Mouse (Mus musculus) kidney, embryonic 15.5 days (tissue): ENCODE data around the gene Ppp2r3c. TPM values are rescaled to one million over a fixed set of nuclear protein-coding genes. Genes with fewer than 3 reads are reported as not detected.
"Not testable (repeated sequence)": the region's sequence is repeated elsewhere in the genome, so short reads cannot be mapped to it uniquely, and the experiment has no call there.

ENCODE experiments used
- ATAC-seq: fragments of 200-750 bp; cut with Nextera tagmentation; replicated peaks from 2 replicates; pipeline ENCODE4 v1.8.0; 2017; ENCODE audit warnings: moderate TSS enrichment; ENCODE audit not compliant: low FRiP score
- H3K27ac ChIP-seq: fragments of 300-500 bp; sonication (generic); 2 replicates; pipeline ENCODE4 v1.5.1; 2015; ENCODE audit warnings: mild to moderate bottlenecking, inconsistent platforms
- H3K27me3 ChIP-seq: fragments of 300-500 bp; sonication (generic); 2 replicates; pipeline ENCODE4 v1.6.1; 2015; ENCODE audit warnings: inconsistent platforms
- H3K36me3 ChIP-seq: fragments of 300-500 bp; sonication (generic); 2 replicates; pipeline ENCODE4 v1.6.1; 2015; ENCODE audit warnings: inconsistent platforms
- H3K4me1 ChIP-seq: fragments of 300-500 bp; sonication (generic); 2 replicates; pipeline ENCODE4 v1.6.1; 2015; ENCODE audit warnings: inconsistent platforms
- H3K4me2 ChIP-seq: fragments of 300-500 bp; sonication (generic); 2 replicates; pipeline ENCODE4 v1.6.1; 2015; ENCODE audit warnings: moderate library complexity, mild to moderate bottlenecking, inconsistent platforms
- H3K4me3 ChIP-seq: fragments of 300-500 bp; sonication (generic); replicated peaks from 2 replicates; pipeline ENCODE4 v1.5.1; 2015; ENCODE audit warnings: mild to moderate bottlenecking, inconsistent platforms
- H3K9ac ChIP-seq: fragments of 300-500 bp; sonication (generic); 2 replicates; pipeline ENCODE4 v1.6.1; 2015; ENCODE audit warnings: mild to moderate bottlenecking, inconsistent platforms
- H3K9me3 ChIP-seq: fragments of 300-500 bp; sonication (generic); replicated peaks from 2 replicates; pipeline ENCODE4 v1.6.1; 2016; ENCODE audit warnings: inconsistent platforms
- WGBS: fragments of 180-500 bp; shearing (Covaris S2); methylation state at CpG from one replicate; pipeline ENCODE4 v1.1.7; 2015; ENCODE audit warnings: mixed read lengths; 5-methylcytosine and 5-hydroxymethylcytosine counted together
- polyA plus RNA-seq: library from polyadenylated mRNA; unstranded; fragments of >200 nt; fragmentation: Nextera tagmentation; extraction: Ambion mirVana; gene quantifications from 2 replicates; pipeline ENCODE4 v1.2.1, GENCODE M21; 2015

Gene Ppp2r3c
- polyA plus RNA-seq, 1 experiment from 2014 or later = 15.3 TPM

GRCm38 (mm10) chr12:55261950-55262349 lies 40.8 kb downstream of the Ppp2r3c start:
- H3K4me1 ChIP-seq, H3K27me3 ChIP-seq, H3K4me2 ChIP-seq, ATAC-seq, H3K9me3 ChIP-seq, H3K4me3 ChIP-seq, H3K27ac ChIP-seq, H3K9ac ChIP-seq: not testable (repeated sequence)
- peaks cover 22% of the 10 kb centered on the region for H3K36me3 ChIP-seq
- no CpG with 5 or more reads among the region's 8 CpGs for WGBS

DNA sequence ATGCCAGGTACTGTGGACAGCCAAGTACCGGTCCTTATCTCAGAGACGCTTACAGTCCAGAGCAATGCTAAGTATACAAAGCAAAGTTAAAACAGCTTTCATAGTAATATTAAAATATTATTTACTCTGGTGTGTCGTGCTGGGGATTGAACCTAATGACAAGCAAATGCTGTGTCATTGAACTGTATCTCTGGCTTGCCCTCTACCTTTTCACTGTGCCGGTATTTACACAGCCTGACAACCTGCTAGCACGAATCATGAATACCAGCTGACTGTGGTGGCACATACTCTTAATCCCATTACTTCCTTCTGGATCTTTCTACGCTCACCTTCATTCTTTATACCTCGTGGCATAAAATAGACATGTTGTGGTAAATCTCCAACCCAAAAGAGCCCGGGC lies 60.6 kb downstream of the Ppp2r3c start:
- not testable (repeated sequence) for H3K4me2 ChIP-seq, H3K27me3 ChIP-seq, H3K4me1 ChIP-seq, H3K9me3 ChIP-seq, H3K9ac ChIP-seq, H3K36me3 ChIP-seq, ATAC-seq, H3K4me3 ChIP-seq, H3K27ac ChIP-seq
- no CpG with 5 or more reads among the region's 8 CpGs for WGBS

- not testable (repeated sequence) for ATAC-seq, H3K4me1 ChIP-seq, H3K36me3 ChIP-seq, H3K27ac ChIP-seq, H3K9ac ChIP-seq, H3K27me3 ChIP-seq, H3K9me3 ChIP-seq
- 0% methylated on average over 11 of the region's 25 CpGs for WGBS
- Histone ChIP-seq H3K4me3 (peak overlapping the region; percentile 42), H3K4me2 (peak overlapping the region; percentile 33; the same call in 1 of the 2 replicates)
Measured at GRCm38 (mm10) chr12:55230520-55230861, 72.3 kb downstream of the Ppp2r3c start.

- not testable (repeated sequence) for H3K36me3 ChIP-seq, H3K9me3 ChIP-seq, H3K27me3 ChIP-seq, H3K9ac ChIP-seq, H3K27ac ChIP-seq, H3K4me1 ChIP-seq
- H3K4me3 ChIP-seq = peak within 1 kb of the TSS; percentile 42
- H3K4me2 ChIP-seq = peak within 1 kb of the TSS; percentile 33; the same call in 1 of the 2 replicates
- WGBS = no CpG with 5 or more reads among the region's 57 CpGs
- ATAC-seq = peak; percentile 98
Measured at GRCm38 (mm10) chr12:55229626-55230519, 72.9 kb downstream of the Ppp2r3c start, which contains the start of gene Srp54c. Srp54c (plus strand) TSS chr12:55230168.

Other genes starting within 250 kb of the Ppp2r3c start
- gene 2700097O09Rik, start 222.9 kb downstream of the Ppp2r3c start, polyA plus RNA-seq = 38.2 and 40.1 TPM in 2 replicates
- 165 and 189 TPM in 2 replicates for gene Srp54a, start 222.7 kb downstream of the Ppp2r3c start, polyA plus RNA-seq
- gene Fam177a, start 178.5 kb downstream of the Ppp2r3c start, polyA plus RNA-seq = 15.7 and 16.0 TPM in 2 replicates
- gene Srp54b, start 147.9 kb downstream of the Ppp2r3c start, polyA plus RNA-seq = 51.4 and 57.2 TPM in 2 replicates
- gene 1700047I17Rik2, start 103.4 kb downstream of the Ppp2r3c start, polyA plus RNA-seq = 3.1 and 3.3 TPM in 2 replicates
- gene Srp54c, start 72.8 kb downstream of the Ppp2r3c start, polyA plus RNA-seq = 69.4 and 76.0 TPM in 2 replicates
- 15.9 and 16.5 TPM in 2 replicates for gene 1110008L16Rik, start 3.4 kb downstream of the Ppp2r3c start, polyA plus RNA-seq
- 405 and 435 TPM in 2 replicates for gene Psma6, start 81.2 kb upstream of the Ppp2r3c start, polyA plus RNA-seq
- 78.2 and 80.3 TPM in 2 replicates for gene Nfkbia, start 189.6 kb upstream of the Ppp2r3c start, polyA plus RNA-seq